Mouse (Mus musculus) kidney, postnatal 14 days (tissue): ENCODE results near the gene Rxfp3.
"Not testable (repeated sequence)": the region's sequence is repeated elsewhere in the genome, so short reads cannot be mapped to it uniquely, and the experiment has no call there.

Experiments
- DNase-seq: peaks from one replicate; pipeline ENCODE4 v3.0.0; 2022; ENCODE audit warnings: mixed read lengths

Gene Rxfp3

DNA sequence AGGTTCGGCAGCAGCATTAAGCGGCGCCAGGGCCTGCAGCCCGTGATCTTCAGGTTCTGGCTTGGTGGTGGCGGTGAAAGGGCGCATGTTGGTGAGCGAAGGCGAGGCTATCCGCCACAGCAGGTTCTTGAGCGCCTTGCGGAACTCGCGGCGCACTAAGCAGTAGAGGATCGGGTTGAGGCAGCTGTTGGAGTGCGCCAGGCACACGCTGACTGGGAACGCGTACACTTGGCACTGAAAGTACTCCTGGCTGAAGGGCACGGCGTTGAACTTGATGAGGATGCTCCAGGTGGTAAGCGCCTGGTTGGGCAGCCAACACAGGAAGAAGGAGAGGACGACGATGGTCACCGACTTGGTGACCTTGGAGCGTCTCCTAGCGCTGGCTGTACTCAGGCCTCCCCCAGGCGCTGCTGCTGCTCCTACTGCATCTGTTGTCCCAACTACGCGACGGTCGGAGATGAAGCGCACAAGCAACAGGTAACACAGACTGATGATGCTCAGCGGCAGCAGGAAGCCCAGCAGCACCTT is 1.8 kb downstream of the Rxfp3 start:
- DNase-seq: no peak

- no peak for DNase-seq
Measured at GRCm38 (mm10) chr15:11030188-11030587, 7.6 kb downstream of the Rxfp3 start.

- peak; percentile 41 for DNase-seq
Measured at GRCm38 (mm10) chr15:11026801-11027561, 10.8 kb downstream of the Rxfp3 start.

DNA sequence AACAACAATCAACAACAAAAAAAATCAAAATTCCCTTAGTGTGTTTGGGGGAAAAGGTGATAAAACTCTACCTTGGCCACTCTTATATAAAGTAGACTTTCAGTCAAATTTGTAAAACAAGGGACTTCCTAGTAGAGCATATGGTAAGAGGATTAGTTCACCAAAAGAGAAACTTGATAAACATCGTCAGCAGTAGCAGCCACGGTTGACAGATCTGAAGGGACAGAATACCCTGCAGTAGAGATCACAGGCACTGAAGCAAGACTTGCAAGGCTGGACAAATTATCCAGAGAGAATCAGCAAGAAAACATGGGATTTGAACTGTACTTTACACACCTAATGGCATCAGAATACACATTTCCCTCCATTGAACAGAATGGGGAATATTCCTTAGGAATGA is 22.9 kb downstream of the Rxfp3 start:
- DNase-seq: no peak

- DNase-seq: no peak
Measured at GRCm38 (mm10) chr15:11010976-11011548, 26.7 kb downstream of the Rxfp3 start.

- DNase-seq: peak; percentile 53
Measured at GRCm38 (mm10) chr15:11008756-11009155, 29.0 kb downstream of the Rxfp3 start.

GRCm38 (mm10) chr15:11004646-11005045 is 33.1 kb downstream of the Rxfp3 start:
- no peak for DNase-seq

DNA sequence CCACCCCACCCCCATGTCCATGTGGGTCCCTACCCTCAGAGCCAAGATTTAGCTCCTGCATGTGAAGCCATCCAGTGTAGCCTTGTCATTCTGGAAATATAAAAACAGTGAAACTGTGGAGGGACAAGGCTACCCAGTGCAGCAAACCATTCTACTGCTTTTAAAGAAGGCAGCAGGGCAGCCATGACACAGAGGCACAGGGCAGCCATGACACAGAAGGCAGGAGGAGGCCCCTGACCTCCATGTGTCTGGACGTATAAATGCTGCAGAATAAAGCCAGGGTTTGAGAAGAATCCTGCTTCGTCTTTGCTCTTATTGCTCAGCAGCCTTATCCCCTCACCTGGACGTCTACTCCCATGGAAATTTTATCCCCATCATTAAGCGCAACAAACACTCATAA is 34.0 kb downstream of the Rxfp3 start:
- DNase-seq: no peak

GRCm38 (mm10) chr15:11000421-11000820 is 37.4 kb downstream of the Rxfp3 start, which contains the start of gene Slc45a2:
Gene Slc45a2, plus strand, starts transcription at chr15:11000721.
- DNase-seq: no peak

GRCm38 (mm10) chr15:10999832-11000231 is 38.0 kb downstream of the Rxfp3 start:
- no peak for DNase-seq

DNA sequence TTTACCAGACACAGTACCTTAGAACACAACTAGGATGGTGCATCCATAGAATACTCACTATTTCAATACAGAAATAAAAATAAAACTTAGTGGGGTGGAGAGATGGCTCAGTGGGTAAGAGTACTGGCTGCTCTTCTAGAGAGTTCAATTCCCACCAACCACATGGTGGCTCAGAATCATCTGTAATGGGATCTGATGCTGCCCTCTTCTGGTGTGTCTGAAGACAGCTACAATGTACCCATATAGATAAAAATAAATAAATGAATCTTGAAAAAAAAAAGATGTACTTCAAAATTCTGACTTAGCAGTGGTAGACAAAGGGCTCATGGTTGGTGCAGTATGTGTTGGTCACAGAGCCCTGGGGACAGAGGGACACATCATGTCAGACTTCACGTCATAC is 46.2 kb downstream of the Rxfp3 start:
- DNase-seq: no peak

GRCm38 (mm10) chr15:10990411-10990810 is 47.4 kb downstream of the Rxfp3 start:
- no peak for DNase-seq

GRCm38 (mm10) chr15:10986477-10986876 is 51.3 kb downstream of the Rxfp3 start:
- not testable (repeated sequence) for DNase-seq

DNA sequence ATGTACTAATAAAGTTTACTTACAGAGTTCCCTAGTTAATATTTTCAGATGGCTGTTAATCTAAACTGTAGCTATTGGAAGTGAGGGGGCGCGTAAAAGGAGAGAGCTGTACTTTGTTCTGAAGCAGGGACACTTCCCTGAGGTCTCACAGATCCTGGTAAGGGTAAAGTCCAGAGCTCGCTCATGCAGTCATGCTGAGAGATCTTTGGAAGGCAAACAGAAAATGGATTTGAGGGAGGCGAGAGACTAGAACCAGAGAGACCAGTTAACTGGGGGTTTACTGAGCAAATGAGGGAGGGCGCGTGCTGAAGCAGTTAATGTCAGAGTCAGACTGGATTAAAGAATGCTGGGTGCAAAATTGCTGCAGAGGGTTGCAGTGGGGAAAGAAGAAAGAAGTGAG is 52.0 kb downstream of the Rxfp3 start:
- DNase-seq: peak; percentile 63
